ENCODE assay signal across 31 mouse cellular contexts in the genomic region with DNA sequence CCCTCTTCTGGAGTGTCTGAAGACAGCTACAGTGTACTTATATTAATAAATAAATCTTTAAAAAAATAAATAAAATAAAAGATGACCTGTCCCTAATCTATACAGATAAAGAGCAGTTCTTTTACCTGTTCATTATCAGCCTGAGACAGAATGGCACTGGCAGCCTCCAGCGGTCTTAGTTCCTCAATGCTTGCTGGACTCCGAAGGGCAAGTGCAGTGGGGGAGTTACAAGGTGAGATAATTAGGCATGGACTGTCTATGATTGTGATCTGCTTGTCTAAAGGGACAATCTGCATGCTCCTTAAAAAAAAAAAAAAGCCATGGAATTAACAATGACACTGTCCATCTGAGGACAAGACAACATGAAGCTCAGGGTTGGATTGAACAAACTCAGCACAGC.
"Had no signal": no experiment of that assay in that cellular context is flagged by ENCODE, and none has a peak within 500 bp of the region (broad histone marks: within the 10 kb centered on the region; RNA-seq: fewer than 3 reads in every experiment).

No protein-coding gene starts in this region.

- H3K9me3 ChIP-seq: limb, embryonic 10.5 days; limb, embryonic 12.5 days; limb, embryonic 13.5 days; limb, embryonic 15.5 days; liver, embryonic 12.5 days; liver, embryonic 13.5 days; liver, embryonic 15.5 days; lung, embryonic 15.5 days; megakaryocyte, embryonic 14.5 days; midbrain, embryonic 10.5 days; midbrain, embryonic 12.5 days; midbrain, embryonic 13.5 days; neural tube, embryonic 12.5 days had no signal

- DNase-seq: left cerebral cortex, postnatal 4 days; liver; liver, embryonic 13.5 days; liver, postnatal 0 days; lung, adult 18-20 months; lung, adult 2 months; lung, embryonic 14.5 days; lung, postnatal 10 days; lung, postnatal 14 days; lung, postnatal 36 days; lung, postnatal 4 days; midbrain, embryonic 14.5 days had no signal

- H3K9ac ChIP-seq: limb, embryonic 12.5 days; limb, embryonic 13.5 days; limb, embryonic 15.5 days; liver, embryonic 12.5 days; liver, embryonic 13.5 days; liver, embryonic 14.5 days; liver, embryonic 15.5 days; liver, postnatal 0 days; lung, embryonic 14.5 days; lung, embryonic 15.5 days; midbrain, embryonic 12.5 days; midbrain, embryonic 13.5 days; neural tube, embryonic 12.5 days had no signal

- ATAC-seq: liver, embryonic 12.5 days; liver, postnatal 0 days; lung, postnatal 0 days; midbrain, embryonic 13.5 days; midbrain, embryonic 16.5 days had no signal

- H3K27ac ChIP-seq: left cerebral cortex, adult 2 months; limb, embryonic 10.5 days; limb, embryonic 12.5 days; limb, embryonic 13.5 days; limb, embryonic 15.5 days; liver, embryonic 12.5 days; liver, embryonic 13.5 days; liver, embryonic 15.5 days; lung, embryonic 15.5 days; macrophage; midbrain, embryonic 10.5 days; midbrain, embryonic 12.5 days; midbrain, embryonic 13.5 days; neural tube, embryonic 12.5 days had no signal

- H3K27me3 ChIP-seq: limb, embryonic 12.5 days; limb, embryonic 13.5 days; limb, embryonic 15.5 days; liver, embryonic 12.5 days; liver, embryonic 13.5 days; liver, embryonic 15.5 days; lung, embryonic 15.5 days; megakaryocyte, embryonic 14.5 days; midbrain, embryonic 12.5 days; midbrain, embryonic 13.5 days; neural tube, embryonic 12.5 days had no signal

- H3K4me2 ChIP-seq: limb, embryonic 12.5 days; limb, embryonic 13.5 days; limb, embryonic 15.5 days; liver, embryonic 11.5 days; liver, embryonic 12.5 days; liver, embryonic 13.5 days; liver, embryonic 15.5 days; lung, embryonic 14.5 days; lung, embryonic 15.5 days; midbrain, embryonic 12.5 days; midbrain, embryonic 13.5 days; neural tube, embryonic 12.5 days had no signal

- H3K4me3 ChIP-seq: left cerebral cortex, adult 2 months; limb, embryonic 10.5 days; limb, embryonic 12.5 days; limb, embryonic 13.5 days; limb, embryonic 15.5 days; liver, embryonic 12.5 days; liver, embryonic 13.5 days; liver, embryonic 15.5 days; lung, embryonic 15.5 days; megakaryocyte, embryonic 14.5 days; midbrain, embryonic 10.5 days; midbrain, embryonic 12.5 days; midbrain, embryonic 13.5 days; myocyte; neural tube, embryonic 12.5 days had no signal
